Mouse (Mus musculus) kidney, postnatal 25 days (tissue): ENCODE data around the gene Fcna.
A peak's percentile ranks its signal among the peaks of the same experiment; 100 is the strongest.

Experiments
- DNase-seq, 2 experiments: peaks; one replicate each; pipeline ENCODE4 v3.0.0; 2021; ENCODE audit warnings: mixed read lengths in 2 of 2

Gene Fcna

GRCm38 (mm10) chr2:25607761-25608622, 19.8 kb downstream of the Fcna start, which contains the start of gene Rabl6:
Gene Rabl6, minus strand, starts transcription at chr2:25608521.
- peak; percentile 92 to 94 for DNase-seq

- no peak for DNase-seq
Measured at GRCm38 (mm10) chr2:25602526-25602925, 25.3 kb downstream of the Fcna start.

GRCm38 (mm10) chr2:25600037-25600436, 27.8 kb downstream of the Fcna start:
- DNase-seq: no peak

GRCm38 (mm10) chr2:25598749-25599148, 29.1 kb downstream of the Fcna start:
- DNase-seq: no peak

GRCm38 (mm10) chr2:25596765-25597510, 30.9 kb downstream of the Fcna start:
- DNase-seq: no peak

- DNase-seq: peak in 1 of 2 experiments; percentile 60
Measured at GRCm38 (mm10) chr2:25591863-25592262, 36.0 kb downstream of the Fcna start.

- DNase-seq: no peak
Measured at GRCm38 (mm10) chr2:25588227-25588907, 39.5 kb downstream of the Fcna start.

GRCm38 (mm10) chr2:25587290-25587689, 40.5 kb downstream of the Fcna start:
- no peak for DNase-seq

GRCm38 (mm10) chr2:25585601-25586000, 42.2 kb downstream of the Fcna start:
- no peak for DNase-seq

GRCm38 (mm10) chr2:25584856-25585255, 43.0 kb downstream of the Fcna start:
- DNase-seq: no peak

GRCm38 (mm10) chr2:25584152-25584551, 43.7 kb downstream of the Fcna start:
- DNase-seq: no peak

GRCm38 (mm10) chr2:25583571-25583970, 44.3 kb downstream of the Fcna start:
- no peak for DNase-seq

- no peak for DNase-seq
Measured at GRCm38 (mm10) chr2:25583120-25583481, 44.7 kb downstream of the Fcna start.

GRCm38 (mm10) chr2:25582466-25583119, 45.2 kb downstream of the Fcna start:
- peak; percentile 39 to 69 for DNase-seq

- no peak for DNase-seq
Measured at GRCm38 (mm10) chr2:25581901-25582301, 45.9 kb downstream of the Fcna start.

- peak; percentile 34 to 68 for DNase-seq
Measured at GRCm38 (mm10) chr2:25581294-25581864, 46.5 kb downstream of the Fcna start, which contains the start of gene Ajm1. Gene Ajm1, minus strand, starts transcription at chr2:25581757.

GRCm38 (mm10) chr2:25580621-25581101, 47.2 kb downstream of the Fcna start:
- DNase-seq: peak in 1 of 2 experiments; percentile 54

- DNase-seq: peak; percentile 59 to 79
Measured at GRCm38 (mm10) chr2:25579737-25580460, 47.9 kb downstream of the Fcna start.

GRCm38 (mm10) chr2:25578796-25579736, 48.8 kb downstream of the Fcna start:
- no peak for DNase-seq
